Mouse (Mus musculus) intestine, embryonic 16.5 days (tissue): Measurements from ENCODE around the gene Mrm3. TPM values are rescaled to one million over a fixed set of nuclear protein-coding genes. Genes with fewer than 3 reads are reported as not detected.

Experiments
- ATAC-seq: fragments of 200-750 bp; cut with Nextera tagmentation; 2 replicates; pipeline ENCODE4 v1.8.0; 2017; ENCODE audit warnings: moderate TSS enrichment, moderate library complexity
- H3K27ac ChIP-seq: fragments of 300-500 bp; sonication (generic); 2 replicates; pipeline ENCODE4 v1.5.1; 2014; ENCODE audit warnings: mild to moderate bottlenecking, low read length
- H3K27me3 ChIP-seq: fragments of 300-500 bp; sonication (generic); replicated peaks from 2 replicates; pipeline ENCODE4 v1.6.1; 2014; ENCODE audit warnings: low read length, control low read depth, mixed read lengths; ENCODE audit not compliant: control insufficient read depth, insufficient read depth
- H3K36me3 ChIP-seq: fragments of 300-500 bp; sonication (generic); 2 replicates; pipeline ENCODE4 v1.6.1; 2014; ENCODE audit warnings: low read length, control low read depth; ENCODE audit not compliant: control insufficient read depth, insufficient read depth
- H3K4me1 ChIP-seq: fragments of 300-500 bp; sonication (generic); 2 replicates; pipeline ENCODE4 v1.6.1; 2014; ENCODE audit warnings: low read length, control low read depth, mixed read lengths; ENCODE audit not compliant: control insufficient read depth, insufficient read depth
- H3K4me2 ChIP-seq: fragments of 300-500 bp; sonication (generic); 2 replicates; pipeline ENCODE4 v1.6.1; 2014; ENCODE audit warnings: low read depth, low read length, control low read depth
- H3K4me3 ChIP-seq: fragments of 300-500 bp; sonication (generic); 2 replicates; pipeline ENCODE4 v1.5.1; 2014; ENCODE audit warnings: mild to moderate bottlenecking, low read length
- H3K9ac ChIP-seq: fragments of 300-500 bp; sonication (generic); 2 replicates; pipeline ENCODE4 v1.6.1; 2014; ENCODE audit warnings: low read depth, low read length
- H3K9me3 ChIP-seq: fragments of 300-500 bp; sonication (generic); 2 replicates; pipeline ENCODE4 v1.6.1; 2016; ENCODE audit warnings: low read length, control low read depth; ENCODE audit not compliant: control insufficient read depth
- WGBS: fragments of 180-500 bp; shearing (Covaris S2); extraction: QIAGEN DNeasy Blood & Tissue Kit; methylation state at CpG from one replicate; pipeline ENCODE4 v1.1.7; 2014; 5-methylcytosine and 5-hydroxymethylcytosine counted together
- polyA plus RNA-seq: library from polyadenylated mRNA; unstranded; fragments of >200 nt; fragmentation: Nextera tagmentation; extraction: Ambion mirVana; gene quantifications from 2 replicates; pipeline ENCODE4 v1.2.1, GENCODE M21; 2015

Gene Mrm3
- polyA plus RNA-seq, 1 experiment from 2014 or later: 29.2 TPM

- no peak overlapping the region for H3K4me3 ChIP-seq
- peak overlapping the region; percentile 60 for H3K27ac ChIP-seq
- H3K27me3 ChIP-seq: no peaks in the 10 kb centered on the region
- ATAC-seq: no peak
- no peaks in the 10 kb centered on the region for H3K9me3 ChIP-seq
- no peak overlapping the region for H3K9ac ChIP-seq
- H3K4me1 ChIP-seq: peaks cover 35% of the 10 kb centered on the region
- H3K36me3 ChIP-seq: no peaks in the 10 kb centered on the region
- no peak overlapping the region for H3K4me2 ChIP-seq
- WGBS: 69% methylated on average over 6 of the region's 6 CpGs
Observed at GRCm38 (mm10) chr11:76292831-76293230, 49.3 kb downstream of the Mrm3 start.

DNA sequence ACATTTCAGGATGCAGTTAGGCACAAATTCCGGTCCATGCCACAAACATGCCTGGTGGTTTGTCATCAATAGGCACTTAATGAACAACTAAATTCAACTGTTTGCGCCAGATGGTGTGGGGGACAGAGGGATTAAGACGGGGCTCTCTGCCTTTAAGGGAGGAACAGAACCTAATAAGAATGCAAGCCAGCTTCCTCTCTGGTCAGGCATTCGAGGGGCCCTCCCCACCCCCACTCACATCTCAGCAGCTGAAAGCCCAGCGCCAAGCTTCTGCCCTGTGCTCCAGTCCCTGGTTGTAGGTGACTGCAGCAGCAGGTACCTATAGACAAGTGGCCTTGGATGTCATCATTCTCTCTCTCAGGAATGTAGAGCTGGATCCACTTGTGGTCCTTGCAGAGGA lies 50.6 kb downstream of the Mrm3 start:
- WGBS: 70% methylated on average over 5 of the region's 5 CpGs
- Histone ChIP-seq H3K4me1 (peaks cover 42% of the 10 kb centered on the region), H3K27me3 (no peaks in the 10 kb centered on the region), H3K27ac (no peak overlapping the region), H3K9me3 (no peaks in the 10 kb centered on the region), H3K36me3 (no peaks in the 10 kb centered on the region), H3K4me2 (no peak overlapping the region), H3K4me3 (no peak overlapping the region), H3K9ac (no peak overlapping the region)
- ATAC-seq: no peak

DNA sequence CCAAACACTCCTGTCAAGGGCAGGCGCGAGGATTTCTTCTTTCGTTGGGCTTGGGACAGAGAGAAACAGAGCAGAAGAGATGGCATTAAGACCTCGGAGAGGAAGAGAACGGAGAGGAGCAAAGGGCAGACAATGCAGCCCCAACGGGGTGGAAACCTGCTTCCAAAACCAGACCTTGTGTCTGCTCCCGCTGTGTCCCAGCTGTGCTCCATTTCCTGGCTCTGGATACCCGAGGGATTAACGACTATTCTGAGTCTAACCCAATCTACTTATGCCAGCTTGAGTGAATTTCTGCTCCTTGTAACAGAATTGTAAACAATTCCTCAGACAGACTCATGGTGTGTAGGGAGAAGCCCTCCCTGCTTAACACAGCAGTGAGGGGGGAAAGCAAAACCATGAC lies 51.3 kb downstream of the Mrm3 start:
- no peaks in the 10 kb centered on the region for H3K27me3 ChIP-seq
- H3K27ac ChIP-seq: peak overlapping the region; percentile 43; the same call in 1 of the 2 replicates
- ATAC-seq: 0 out of 2 replicates have a peak, but pooled peaks have one; percentile 18
- WGBS: 27% methylated on average over 9 of the region's 9 CpGs
- H3K4me2 ChIP-seq: no peak overlapping the region
- H3K4me3 ChIP-seq: no peak overlapping the region
- no peaks in the 10 kb centered on the region for H3K36me3 ChIP-seq
- peaks cover 42% of the 10 kb centered on the region for H3K4me1 ChIP-seq
- peak overlapping the region; percentile 42; the same call in 1 of the 2 replicates for H3K9ac ChIP-seq
- H3K9me3 ChIP-seq: no peaks in the 10 kb centered on the region

GRCm38 (mm10) chr11:76297252-76297651 lies 53.7 kb downstream of the Mrm3 start:
- no peak overlapping the region for H3K9ac ChIP-seq
- no peak overlapping the region for H3K4me3 ChIP-seq
- WGBS: 66% methylated on average over 9 of the region's 9 CpGs
- no peaks in the 10 kb centered on the region for H3K9me3 ChIP-seq
- no peak overlapping the region for H3K27ac ChIP-seq
- H3K4me1 ChIP-seq: peaks cover 37% of the 10 kb centered on the region
- no peak for ATAC-seq
- H3K36me3 ChIP-seq: no peaks in the 10 kb centered on the region
- H3K4me2 ChIP-seq: no peak overlapping the region
- no peaks in the 10 kb centered on the region for H3K27me3 ChIP-seq

DNA sequence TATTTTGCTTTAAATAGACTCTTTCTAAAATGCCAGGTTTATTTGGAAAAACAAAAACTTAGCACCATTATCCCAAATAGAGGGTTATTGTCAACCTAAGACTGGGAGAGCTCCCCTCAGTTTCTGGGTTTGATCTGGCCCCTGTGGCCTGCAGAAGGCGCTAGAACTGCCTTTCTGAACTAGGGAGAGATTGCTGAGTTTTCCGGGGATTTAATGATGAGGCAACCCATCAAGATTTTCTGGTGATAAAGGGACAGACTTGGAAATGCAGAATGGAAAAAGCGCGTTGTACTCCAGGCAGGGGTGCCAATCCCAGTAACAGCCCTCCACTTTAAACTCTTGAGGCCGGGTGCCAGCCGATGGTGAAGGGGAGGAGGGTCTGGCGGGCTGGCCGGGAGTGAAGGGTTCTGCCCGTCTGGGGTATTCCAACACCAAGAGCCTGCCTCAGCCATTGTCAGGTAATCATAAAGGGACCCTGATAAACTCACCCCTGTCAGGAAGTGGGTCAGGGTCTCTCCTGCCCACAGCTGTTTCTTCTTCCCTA lies 55.0 kb downstream of the Mrm3 start:
- Histone ChIP-seq H3K27me3 (no peaks in the 10 kb centered on the region), H3K4me2 (no peak overlapping the region), H3K36me3 (no peaks in the 10 kb centered on the region), H3K27ac (no peak overlapping the region), H3K4me1 (peaks cover 30% of the 10 kb centered on the region), H3K9ac (no peak overlapping the region), H3K9me3 (no peaks in the 10 kb centered on the region), H3K4me3 (no peak overlapping the region)
- no peak for ATAC-seq
- 69% methylated on average over 9 of the region's 9 CpGs for WGBS

Other genes with a start within 250 kb of the Mrm3 start
- gene 1700016K19Rik, start 243.8 kb upstream of the Mrm3 start, polyA plus RNA-seq: 2.1 and 2.6 TPM in 2 replicates
- gene Rflnb, start 215.9 kb upstream of the Mrm3 start, polyA plus RNA-seq: 43.3 and 48.8 TPM in 2 replicates
- gene Vps53, start 64.1 kb upstream of the Mrm3 start, polyA plus RNA-seq: 55.9 and 61.9 TPM in 2 replicates
- 104 TPM in 2 replicates for gene Fam57a, start 64.0 kb upstream of the Mrm3 start, polyA plus RNA-seq
- 0.86 and 1.1 TPM in 2 replicates for gene Dbil5, start 26.1 kb upstream of the Mrm3 start, polyA plus RNA-seq
- gene Gemin4, start 26.1 kb upstream of the Mrm3 start, polyA plus RNA-seq: 26.6 and 29.4 TPM in 2 replicates
- gene Glod4, start within 50 bp of the Mrm3 start, polyA plus RNA-seq: 119 and 129 TPM in 2 replicates
- 20.1 and 25.7 TPM in 2 replicates for gene Nxn, start 155.4 kb downstream of the Mrm3 start, polyA plus RNA-seq
- gene Timm22, start 163.2 kb downstream of the Mrm3 start, polyA plus RNA-seq: 92.8 and 96.6 TPM in 2 replicates